Mouse (Mus musculus) left cerebral cortex, postnatal 4 days (tissue): ENCODE results near the gene Guca2a. TPM values are rescaled to one million over a fixed set of nuclear protein-coding genes. Genes with fewer than 3 reads are reported as not detected.
A peak's percentile ranks its signal among the peaks of the same experiment; 100 is the strongest.

Source experiments
- DNase-seq: peaks from one replicate; pipeline ENCODE4 v3.0.0-alpha.2; 2022
- intact Hi-C: fragments of 180-260 bp; cut with DNase I; formaldehyde crosslinking; loops from one replicate; pipeline ENCODE4 v1.15.1; 2025
- total RNA-seq, 2 experiments: library from RNA; stranded (reverse); gene quantifications; 2 replicates each; pipeline ENCODE4 v1.2.3; 2021

The Guca2a gene
- total RNA-seq, 2 experiments from 2014 or later: not detected

DNA sequence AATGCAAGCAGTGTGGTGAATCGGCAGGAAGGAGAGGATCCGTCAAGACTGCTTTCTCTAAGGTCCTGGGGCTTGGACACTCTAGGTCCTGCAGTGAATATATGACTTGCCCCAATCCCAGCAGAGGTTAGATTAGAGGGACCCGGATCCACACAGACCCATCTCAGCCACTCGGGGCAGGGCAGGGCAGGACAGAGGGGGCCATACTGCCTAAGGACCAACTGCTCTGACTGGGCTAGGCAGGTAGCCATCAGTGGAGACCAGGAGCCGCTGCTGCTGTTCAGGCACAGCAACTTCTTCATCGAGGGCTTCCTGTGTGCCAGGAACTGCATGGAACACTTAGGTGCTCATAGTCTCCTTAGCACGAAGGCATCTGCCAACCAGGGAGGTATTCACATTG is 773 bp upstream of the Guca2a start:
- intact Hi-C loops: no loop called here
- no peak for DNase-seq

- DNase-seq: no peak
- intact Hi-C loops: no loop called here
These were observed 442 bp downstream of the Guca2a start for GRCm38 (mm10) chr4:119637946-119638345.

- DNase-seq: no peak
- intact Hi-C loops: no loop called here
These were observed 1.2 kb downstream of the Guca2a start for GRCm38 (mm10) chr4:119638656-119639055.

DNA sequence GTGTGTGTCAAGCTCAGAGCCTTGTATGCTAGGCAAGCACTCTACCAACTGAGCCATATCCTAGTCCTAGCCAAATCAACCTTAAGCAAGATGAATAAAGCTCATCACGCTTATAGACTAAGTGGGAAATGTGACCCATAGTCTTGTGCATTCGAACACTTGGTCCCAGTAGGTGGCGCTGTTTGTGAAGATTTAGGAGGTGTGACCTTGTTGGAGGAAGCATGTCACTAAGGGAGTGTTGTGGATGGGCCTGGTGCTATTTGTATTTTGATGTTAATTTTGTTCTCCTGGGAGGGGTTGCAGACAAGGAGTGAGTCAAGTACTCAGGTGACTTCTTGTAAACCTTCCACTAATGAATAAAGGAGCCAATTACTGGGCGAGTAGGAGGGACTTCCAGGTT is 5.2 kb downstream of the Guca2a start:
- DNase-seq: no peak
- intact Hi-C loops: no loop called here

DNA sequence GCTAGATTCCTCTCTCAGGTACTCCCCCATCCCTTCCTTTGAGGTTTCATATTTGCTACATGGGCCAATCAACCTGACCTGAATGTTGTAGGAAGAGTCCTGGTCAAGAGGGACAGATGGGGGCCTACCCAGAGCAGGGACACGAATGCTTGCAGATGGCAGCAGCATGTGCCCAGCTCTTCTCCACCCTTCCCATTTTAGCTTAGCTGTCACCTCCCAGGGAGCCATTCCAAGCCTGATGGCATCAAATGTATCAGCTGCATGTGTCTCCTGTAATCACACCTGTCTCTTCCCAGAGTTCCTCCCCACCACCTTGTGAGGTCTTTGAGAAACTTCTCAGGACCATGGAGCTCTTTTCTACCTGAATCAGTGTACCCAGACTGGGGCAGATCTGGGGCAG is 19.5 kb downstream of the Guca2a start:
- intact Hi-C loops: no loop called here
- no peak for DNase-seq

DNA sequence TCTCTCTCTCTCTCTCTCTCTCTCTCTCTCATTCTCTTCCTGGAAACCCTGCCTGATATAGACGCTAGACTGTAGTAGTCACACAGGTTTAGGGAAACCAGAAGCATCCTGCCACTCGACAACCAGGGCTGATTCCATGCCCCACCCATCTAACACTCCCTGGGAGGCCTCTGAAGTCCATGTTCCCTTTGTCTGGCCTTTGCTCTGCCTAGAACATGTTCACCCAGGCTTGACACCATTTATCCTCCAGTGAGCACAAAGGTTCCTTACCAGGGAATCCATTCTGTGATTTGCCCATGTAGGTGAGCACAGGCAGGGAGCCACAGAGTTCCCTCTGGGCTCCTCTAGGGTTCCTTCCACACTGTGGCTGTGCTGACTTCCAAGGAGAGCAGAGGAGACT is 20.7 kb downstream of the Guca2a start:
- DNase-seq: no peak
- intact Hi-C loops: no loop called here

DNA sequence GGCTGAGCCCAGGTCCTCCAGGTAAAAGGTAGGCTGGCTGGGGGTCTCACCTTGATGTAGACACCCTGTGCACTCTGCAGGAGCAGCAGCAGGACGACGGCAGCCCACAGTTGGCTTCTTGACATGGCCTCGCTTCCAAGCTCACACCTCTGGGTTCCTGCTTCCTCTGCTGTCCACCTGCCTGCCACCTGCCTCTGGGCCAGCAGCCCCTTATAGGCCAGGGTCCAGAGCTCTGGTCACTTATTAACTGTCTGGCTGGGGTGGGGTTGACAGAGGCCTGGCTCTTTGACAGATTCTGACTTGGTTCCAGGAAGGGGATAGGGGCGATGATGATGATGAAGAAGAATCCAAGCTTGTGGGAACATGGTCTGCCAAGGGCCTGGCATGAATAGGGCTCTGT is 21.2 kb downstream of the Guca2a start, which contains the start of gene Guca2b:
Gene Guca2b (minus strand): TSS at position 224 of the 400 bp plus-strand sequence.
- intact Hi-C loops: no loop called here
- DNase-seq: no peak

- intact Hi-C loops: no loop called here
- DNase-seq: no peak
These were observed 22.5 kb downstream of the Guca2a start for GRCm38 (mm10) chr4:119660007-119660406.

GRCm38 (mm10) chr4:119662151-119662550 is 24.6 kb downstream of the Guca2a start:
- intact Hi-C loops: no loop called here
- DNase-seq: no peak

DNA sequence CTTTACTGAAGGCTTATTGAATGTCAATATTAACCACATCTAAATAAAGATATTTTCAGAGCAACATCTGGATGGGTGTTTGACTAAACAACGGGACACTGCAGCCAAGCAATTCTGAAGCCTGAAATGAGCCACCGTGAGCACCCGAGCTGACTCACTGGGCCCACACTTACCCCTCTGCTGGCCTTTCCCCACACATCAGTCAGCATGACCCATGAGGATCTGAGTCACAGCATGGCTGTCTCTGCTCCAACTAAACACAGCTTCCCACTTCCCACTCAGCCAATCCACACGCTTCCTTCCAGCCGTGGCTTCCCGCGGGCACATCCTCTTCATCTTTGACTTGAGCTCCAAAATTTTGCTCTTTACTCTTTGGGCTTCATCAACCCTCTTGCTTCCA is 25.5 kb downstream of the Guca2a start:
- intact Hi-C loops: no loop called here
- DNase-seq: no peak

- intact Hi-C loops: no loop called here
- DNase-seq: no peak
These were observed 26.0 kb downstream of the Guca2a start for GRCm38 (mm10) chr4:119663409-119664095.

DNA sequence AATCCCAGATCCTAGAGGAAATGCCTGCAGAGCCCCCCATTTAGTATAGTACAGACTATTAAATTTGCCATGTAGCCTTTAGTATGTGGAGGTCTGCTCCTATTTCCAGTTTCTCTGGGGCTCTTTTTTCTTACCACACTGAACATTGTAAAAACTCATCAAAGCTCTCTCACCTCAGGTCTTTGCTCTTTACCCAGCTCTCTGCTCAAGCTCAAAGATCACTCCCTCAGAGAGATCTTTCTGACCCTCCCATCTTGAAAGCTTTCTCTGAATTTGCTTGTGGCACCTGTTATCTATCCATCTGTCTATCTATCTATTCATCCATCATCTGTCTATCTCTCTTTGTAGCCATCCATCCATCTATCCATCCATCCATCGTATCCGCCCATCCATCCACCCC is 27.7 kb downstream of the Guca2a start:
- no peak for DNase-seq
- intact Hi-C loops: no loop called here

GRCm38 (mm10) chr4:119666116-119666515 is 28.6 kb downstream of the Guca2a start:
- intact Hi-C loops: no loop called here

GRCm38 (mm10) chr4:119667454-119667853 is 29.9 kb downstream of the Guca2a start:
- DNase-seq: peak; percentile 27
- intact Hi-C loops: no loop called here

More at GRCm38 (mm10) chr4:119666116-119666515, 28.6 kb downstream of the Guca2a start:
- no peak for DNase-seq

GRCm38 (mm10) chr4:119668185-119668584 is 30.7 kb downstream of the Guca2a start:
- no peak for DNase-seq
- intact Hi-C loops: no loop called here

- intact Hi-C loops: no loop called here
- no peak for DNase-seq
These were observed 31.1 kb downstream of the Guca2a start for GRCm38 (mm10) chr4:119668596-119668995.

GRCm38 (mm10) chr4:119669356-119670209 is 32.1 kb downstream of the Guca2a start:
- no peak for DNase-seq
- intact Hi-C loops: no loop called here

- no peak for DNase-seq
- intact Hi-C loops: no loop called here
These were observed 32.7 kb downstream of the Guca2a start for GRCm38 (mm10) chr4:119670210-119670555.

- peak; percentile 43 for DNase-seq
- intact Hi-C loops: no loop called here
These were observed 33.2 kb downstream of the Guca2a start for GRCm38 (mm10) chr4:119670736-119671135.

DNA sequence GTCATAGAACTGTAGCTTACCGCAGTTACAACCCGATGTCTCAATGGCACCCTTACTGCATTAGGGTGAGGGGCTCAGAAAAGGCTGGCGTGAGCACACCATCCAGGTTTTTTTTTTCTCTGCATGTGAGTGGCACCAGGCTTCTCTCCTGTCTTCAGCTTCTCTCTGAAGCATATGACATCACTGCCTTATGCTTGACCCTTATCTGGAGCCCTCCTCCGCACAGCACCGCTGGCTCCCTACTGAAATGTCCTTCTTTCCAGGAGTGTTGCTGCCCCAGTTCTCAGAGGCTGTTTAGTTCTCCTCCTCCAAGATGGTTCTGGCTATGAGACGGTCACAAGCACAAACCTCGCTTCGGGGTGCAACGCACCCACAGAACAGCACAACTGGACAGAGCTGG is 33.7 kb downstream of the Guca2a start:
- DNase-seq: no peak
- intact Hi-C loops: no loop called here

GRCm38 (mm10) chr4:119672685-119673084 is 35.2 kb downstream of the Guca2a start:
- no peak for DNase-seq
- intact Hi-C loops: no loop called here

GRCm38 (mm10) chr4:119682596-119682995 is 45.1 kb downstream of the Guca2a start:
- peak; percentile 38 for DNase-seq
- intact Hi-C loops: no loop called here
